Mouse (Mus musculus) hindbrain, embryonic 12.5 days (tissue): Measurements from ENCODE around the gene Tsen2. TPM values are rescaled to one million over a fixed set of nuclear protein-coding genes. Genes with fewer than 3 reads are reported as not detected.
A peak's percentile ranks its signal among the peaks of the same experiment; 100 is the strongest.

Experiments used
- ATAC-seq: fragments of 200-750 bp; cut with Nextera tagmentation; 2 replicates; pipeline ENCODE4 v1.8.0; 2017; ENCODE audit warnings: moderate TSS enrichment; ENCODE audit not compliant: low FRiP score
- H3K27ac ChIP-seq: fragments of 300-500 bp; sonication (generic); 2 replicates; pipeline ENCODE4 v1.5.1; 2016; ENCODE audit warnings: mild to moderate bottlenecking
- H3K27me3 ChIP-seq: fragments of 300-500 bp; sonication (generic); 2 replicates; pipeline ENCODE4 v1.6.1; 2016; ENCODE audit warnings: mild to moderate bottlenecking
- H3K36me3 ChIP-seq: fragments of 300-500 bp; sonication (generic); 2 replicates; pipeline ENCODE4 v1.6.1; 2016; ENCODE audit warnings: mild to moderate bottlenecking
- H3K4me1 ChIP-seq: fragments of 300-500 bp; sonication (generic); 2 replicates; pipeline ENCODE4 v1.6.1; 2016
- H3K4me2 ChIP-seq: fragments of 300-500 bp; sonication (generic); replicated peaks from 2 replicates; pipeline ENCODE4 v1.6.1; 2016; ENCODE audit warnings: mild to moderate bottlenecking
- H3K4me3 ChIP-seq: fragments of 300-500 bp; sonication (generic); 2 replicates; pipeline ENCODE4 v1.5.1; 2016; ENCODE audit warnings: mild to moderate bottlenecking
- H3K9ac ChIP-seq: fragments of 300-500 bp; sonication (generic); 2 replicates; pipeline ENCODE4 v1.6.1; 2016; ENCODE audit warnings: mild to moderate bottlenecking, moderate library complexity
- H3K9me3 ChIP-seq: fragments of 300-500 bp; sonication (generic); replicated peaks from 2 replicates; pipeline ENCODE4 v1.6.1; 2016; ENCODE audit warnings: mild to moderate bottlenecking
- WGBS: fragments of 180-500 bp; shearing (Covaris S2); methylation state at CpG from one replicate; pipeline ENCODE4 v1.1.7; 2016; 5-methylcytosine and 5-hydroxymethylcytosine counted together
- polyA plus RNA-seq: library from polyadenylated mRNA; unstranded; fragments of >200 nt; fragmentation: Nextera tagmentation; extraction: Ambion mirVana; gene quantifications from 2 replicates; pipeline ENCODE4 v1.2.1, GENCODE M21; 2016

The Tsen2 gene
- polyA plus RNA-seq, 1 experiment from 2014 or later: 30.4 TPM

GRCm38 (mm10) chr6:115518352-115518751 lies 26.1 kb upstream of the Tsen2 start:
- H3K27ac ChIP-seq: no peak overlapping the region
- 78% methylated on average over 2 of the region's 2 CpGs for WGBS
- H3K9me3 ChIP-seq: no peaks in the 10 kb centered on the region
- no peak overlapping the region for H3K4me3 ChIP-seq
- H3K4me2 ChIP-seq: no peak overlapping the region
- no peaks in the 10 kb centered on the region for H3K36me3 ChIP-seq
- H3K4me1 ChIP-seq: peaks cover 3% of the 10 kb centered on the region; the same call in 1 of the 2 replicates
- ATAC-seq: no peak
- H3K27me3 ChIP-seq: no peaks in the 10 kb centered on the region
- no peak overlapping the region for H3K9ac ChIP-seq

GRCm38 (mm10) chr6:115519275-115519699 lies 25.2 kb upstream of the Tsen2 start:
- Histone ChIP-seq H3K4me1 (peaks cover 3% of the 10 kb centered on the region; the same call in 1 of the 2 replicates), H3K4me2 (no peak overlapping the region), H3K36me3 (no peaks in the 10 kb centered on the region), H3K27me3 (no peaks in the 10 kb centered on the region), H3K9me3 (no peaks in the 10 kb centered on the region), H3K27ac (no peak overlapping the region), H3K4me3 (no peak overlapping the region), H3K9ac (no peak overlapping the region)
- 69% methylated on average over 12 of the region's 12 CpGs for WGBS
- no peak for ATAC-seq

- no peak for ATAC-seq
- H3K4me1 ChIP-seq: peaks cover 3% of the 10 kb centered on the region; the same call in 1 of the 2 replicates
- no peak overlapping the region for H3K4me3 ChIP-seq
- H3K27me3 ChIP-seq: no peaks in the 10 kb centered on the region
- H3K9ac ChIP-seq: no peak overlapping the region
- 85% methylated on average over 1 of the region's 1 CpGs for WGBS
- no peaks in the 10 kb centered on the region for H3K36me3 ChIP-seq
- no peaks in the 10 kb centered on the region for H3K9me3 ChIP-seq
- no peak overlapping the region for H3K27ac ChIP-seq
- no peak overlapping the region for H3K4me2 ChIP-seq
Measured at GRCm38 (mm10) chr6:115521923-115522322, 22.5 kb upstream of the Tsen2 start.

GRCm38 (mm10) chr6:115522691-115523146 lies 21.7 kb upstream of the Tsen2 start:
- H3K36me3 ChIP-seq: no peaks in the 10 kb centered on the region
- H3K27me3 ChIP-seq: no peaks in the 10 kb centered on the region
- no peaks in the 10 kb centered on the region for H3K9me3 ChIP-seq
- ATAC-seq: no peak
- no peak overlapping the region for H3K4me3 ChIP-seq
- H3K4me2 ChIP-seq: no peak overlapping the region
- H3K4me1 ChIP-seq: peaks cover 3% of the 10 kb centered on the region; the same call in 1 of the 2 replicates
- WGBS: 84% methylated on average over 6 of the region's 6 CpGs
- H3K27ac ChIP-seq: no peak overlapping the region
- no peak overlapping the region for H3K9ac ChIP-seq

- Histone ChIP-seq H3K27ac (no peak overlapping the region), H3K4me1 (peaks cover 3% of the 10 kb centered on the region; the same call in 1 of the 2 replicates), H3K4me2 (no peak overlapping the region), H3K36me3 (no peaks in the 10 kb centered on the region), H3K9ac (no peak overlapping the region), H3K9me3 (no peaks in the 10 kb centered on the region), H3K4me3 (no peak overlapping the region), H3K27me3 (no peaks in the 10 kb centered on the region)
- 81% methylated on average over 9 of the region's 9 CpGs for WGBS
- no peak for ATAC-seq
Measured at GRCm38 (mm10) chr6:115523201-115523600, 21.3 kb upstream of the Tsen2 start.

- 81% methylated on average over 9 of the region's 9 CpGs for WGBS
Measured at GRCm38 (mm10) chr6:115524449-115524990, 19.9 kb upstream of the Tsen2 start.

GRCm38 (mm10) chr6:115527418-115527817 lies 17.0 kb upstream of the Tsen2 start:
- Histone ChIP-seq H3K4me1 (no peaks in the 10 kb centered on the region), H3K4me2 (no peak overlapping the region), H3K36me3 (no peaks in the 10 kb centered on the region), H3K27me3 (no peaks in the 10 kb centered on the region), H3K27ac (no peak overlapping the region), H3K4me3 (no peak overlapping the region), H3K9me3 (no peaks in the 10 kb centered on the region), H3K9ac (no peak overlapping the region)
- no peak for ATAC-seq
- WGBS: 85% methylated on average over 3 of the region's 3 CpGs

More at GRCm38 (mm10) chr6:115524449-115524990, 19.9 kb upstream of the Tsen2 start:
- no peaks in the 10 kb centered on the region for H3K27me3 ChIP-seq
- H3K36me3 ChIP-seq: no peaks in the 10 kb centered on the region
- no peak overlapping the region for H3K27ac ChIP-seq
- H3K9me3 ChIP-seq: no peaks in the 10 kb centered on the region
- H3K4me1 ChIP-seq: peaks cover 2% of the 10 kb centered on the region; the same call in 1 of the 2 replicates
- no peak overlapping the region for H3K9ac ChIP-seq
- no peak for ATAC-seq
- H3K4me3 ChIP-seq: no peak overlapping the region
- H3K4me2 ChIP-seq: no peak overlapping the region

GRCm38 (mm10) chr6:115528372-115528771 lies 16.1 kb upstream of the Tsen2 start:
- Histone ChIP-seq H3K4me3 (no peak overlapping the region), H3K36me3 (no peaks in the 10 kb centered on the region), H3K9me3 (no peaks in the 10 kb centered on the region), H3K27me3 (no peaks in the 10 kb centered on the region), H3K4me2 (no peak overlapping the region), H3K4me1 (no peaks in the 10 kb centered on the region), H3K27ac (no peak overlapping the region), H3K9ac (no peak overlapping the region)
- ATAC-seq: no peak
- 89% methylated on average over 4 of the region's 4 CpGs for WGBS

- no peak for ATAC-seq
- WGBS: 82% methylated on average over 7 of the region's 7 CpGs
Measured at GRCm38 (mm10) chr6:115534617-115535016, 9.8 kb upstream of the Tsen2 start.

GRCm38 (mm10) chr6:115536169-115536568 lies 8.3 kb upstream of the Tsen2 start:
- no peaks in the 10 kb centered on the region for H3K36me3 ChIP-seq
- no peaks in the 10 kb centered on the region for H3K4me1 ChIP-seq
- WGBS: 72% methylated on average over 4 of the region's 4 CpGs
- H3K4me3 ChIP-seq: no peak overlapping the region
- no peaks in the 10 kb centered on the region for H3K27me3 ChIP-seq
- no peak overlapping the region for H3K9ac ChIP-seq
- H3K9me3 ChIP-seq: no peaks in the 10 kb centered on the region
- ATAC-seq: no peak
- no peak overlapping the region for H3K27ac ChIP-seq
- no peak overlapping the region for H3K4me2 ChIP-seq

More at GRCm38 (mm10) chr6:115534617-115535016, 9.8 kb upstream of the Tsen2 start:
- no peak overlapping the region for H3K4me2 ChIP-seq
- no peak overlapping the region for H3K27ac ChIP-seq
- H3K4me1 ChIP-seq: no peaks in the 10 kb centered on the region
- no peaks in the 10 kb centered on the region for H3K9me3 ChIP-seq
- no peak overlapping the region for H3K9ac ChIP-seq
- no peaks in the 10 kb centered on the region for H3K27me3 ChIP-seq
- no peak overlapping the region for H3K4me3 ChIP-seq
- no peaks in the 10 kb centered on the region for H3K36me3 ChIP-seq

- no peaks in the 10 kb centered on the region for H3K9me3 ChIP-seq
- H3K9ac ChIP-seq: peak overlapping the region; percentile 59
- H3K4me3 ChIP-seq: peak overlapping the region; percentile 25
- no peaks in the 10 kb centered on the region for H3K27me3 ChIP-seq
- peaks cover 1% of the 10 kb centered on the region; the same call in 1 of the 2 replicates for H3K4me1 ChIP-seq
- H3K27ac ChIP-seq: no peak overlapping the region
- ATAC-seq: peak; percentile 90
- H3K36me3 ChIP-seq: no peaks in the 10 kb centered on the region
- WGBS: 25% methylated on average over 26 of the region's 26 CpGs
- H3K4me2 ChIP-seq: peak overlapping the region; percentile 50
Measured at GRCm38 (mm10) chr6:115538645-115539429, 5.6 kb upstream of the Tsen2 start.

GRCm38 (mm10) chr6:115541676-115542275 lies 2.7 kb upstream of the Tsen2 start:
- WGBS: 66% methylated on average over 6 of the region's 6 CpGs
- ATAC-seq: no peak

More at GRCm38 (mm10) chr6:115541676-115542275, 2.7 kb upstream of the Tsen2 start:
- Histone ChIP-seq H3K9me3 (no peaks in the 10 kb centered on the region), H3K4me1 (peaks cover 10% of the 10 kb centered on the region), H3K4me2 (no peak overlapping the region), H3K4me3 (no peak overlapping the region), H3K27me3 (no peaks in the 10 kb centered on the region), H3K9ac (no peak overlapping the region), H3K27ac (0 out of 2 replicates have a peak overlapping the region, but pooled peaks have one; percentile 7), H3K36me3 (no peaks in the 10 kb centered on the region)
